Mouse (Mus musculus): Measurements from ENCODE around the gene St6galnac3. TPM values are rescaled to one million over a fixed set of nuclear protein-coding genes. Genes with fewer than 3 reads are reported as not detected.
A peak's percentile ranks its signal among the peaks of the same experiment; 100 is the strongest.

The St6galnac3 gene
- polyA plus RNA-seq, 1 experiment from 2014 or later = 41.4 TPM

DNA sequence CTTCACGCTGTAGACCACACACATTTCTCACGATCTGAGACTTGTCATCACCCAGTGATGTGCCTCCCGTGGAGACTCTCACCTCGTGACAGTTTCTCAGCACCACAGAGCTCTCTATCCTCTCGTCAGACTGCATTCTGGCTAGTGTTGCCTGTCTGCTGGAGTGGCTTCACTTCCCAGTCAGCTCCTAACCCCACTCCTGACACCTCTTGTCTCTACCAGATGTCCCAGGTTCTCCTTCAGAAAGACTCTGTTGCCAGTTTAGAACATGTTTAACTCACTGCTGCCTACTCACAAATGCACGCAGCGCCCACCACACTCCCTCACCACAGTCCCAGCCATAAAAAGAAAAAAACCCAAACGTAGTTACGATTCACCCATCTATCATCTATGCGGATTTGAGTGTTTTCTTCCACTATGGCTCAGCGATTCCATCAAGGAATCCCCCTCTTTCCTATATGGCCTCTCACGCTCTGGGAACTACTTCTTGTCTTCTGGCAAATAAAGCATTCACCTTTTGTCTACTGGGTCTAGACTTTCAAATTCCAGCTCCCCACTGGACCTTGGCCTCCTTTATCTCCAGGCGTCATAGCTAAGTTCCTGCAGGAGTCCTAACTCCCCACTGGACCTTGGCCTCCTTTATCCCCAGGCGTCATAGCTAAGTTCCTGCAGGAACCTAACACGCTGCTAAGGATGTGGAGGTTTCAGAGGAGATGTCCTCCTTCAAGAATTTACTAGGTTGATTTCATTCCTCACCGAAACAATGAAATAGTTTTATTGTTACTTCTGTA lies 371.5 kb downstream of the St6galnac3 start:
- Histone ChIP-seq H3K27ac (ENCODE audit: low read depth, low read length) (no peak overlapping the region), H3K36me3 (ENCODE audit: control insufficient read depth, insufficient read depth, low read length) (no peaks in the 10 kb centered on the region), H3K4me3 (ENCODE audit: low read depth, low read length) (no peak overlapping the region), H3K4me1 (ENCODE audit: control insufficient read depth, insufficient read depth, low read length) (no peaks in the 10 kb centered on the region; the same call in 1 of the 2 replicates), H3K9ac (ENCODE audit: low read length) (no peak overlapping the region), H3K4me2 (ENCODE audit: low read depth) (no peak overlapping the region), H3K9me3 (ENCODE audit: control insufficient read depth, low read length) (no peaks in the 10 kb centered on the region), H3K27me3 (ENCODE audit: control insufficient read depth, insufficient read depth, low read length) (no peaks in the 10 kb centered on the region)
- DNase-seq (ENCODE audit: low spot score) = no peak
- WGBS = 89% methylated on average over 16 of the region's 16 CpGs
- ATAC-seq (ENCODE audit: insufficient read depth, low FRiP score, low TSS enrichment) = no peak

DNA sequence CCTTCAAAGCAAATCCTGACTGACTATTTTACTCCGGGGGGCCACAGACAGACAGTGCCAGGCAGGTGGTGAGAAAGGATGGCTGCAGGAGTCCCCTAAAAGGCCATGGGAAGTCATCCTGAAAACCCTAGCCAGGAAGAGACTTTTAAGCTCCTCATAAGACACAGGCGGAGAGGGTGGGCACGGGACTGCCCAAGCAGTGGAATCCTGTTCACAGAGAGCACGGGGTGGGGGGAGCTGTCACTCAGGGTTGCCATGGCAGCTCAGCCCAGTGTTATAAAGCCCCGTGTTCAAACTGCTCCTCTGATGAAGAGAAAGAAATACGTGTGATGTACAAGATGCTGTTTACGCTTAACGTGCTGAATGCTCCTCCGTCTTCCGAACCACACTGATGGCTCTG lies 375.0 kb downstream of the St6galnac3 start:
- H3K27ac ChIP-seq (ENCODE audit: low read depth, low read length) = no peak overlapping the region
- no peak overlapping the region for H3K4me3 ChIP-seq (ENCODE audit: low read depth, low read length)
- no peak overlapping the region for H3K9ac ChIP-seq (ENCODE audit: low read length)
- H3K4me2 ChIP-seq (ENCODE audit: low read depth) = no peak overlapping the region
- no peaks in the 10 kb centered on the region for H3K27me3 ChIP-seq (ENCODE audit: control insufficient read depth, insufficient read depth, low read length)
- peak; percentile 34 for DNase-seq (ENCODE audit: low spot score)
- no peaks in the 10 kb centered on the region; the same call in 1 of the 2 replicates for H3K4me1 ChIP-seq (ENCODE audit: control insufficient read depth, insufficient read depth, low read length)
- 61% methylated on average over 10 of the region's 10 CpGs for WGBS
- ATAC-seq (ENCODE audit: insufficient read depth, low FRiP score, low TSS enrichment) = 0 out of 2 replicates have a peak, but pooled peaks have one; percentile 60
- H3K36me3 ChIP-seq (ENCODE audit: control insufficient read depth, insufficient read depth, low read length) = no peaks in the 10 kb centered on the region
- H3K9me3 ChIP-seq (ENCODE audit: control insufficient read depth, low read length) = no peaks in the 10 kb centered on the region

DNA sequence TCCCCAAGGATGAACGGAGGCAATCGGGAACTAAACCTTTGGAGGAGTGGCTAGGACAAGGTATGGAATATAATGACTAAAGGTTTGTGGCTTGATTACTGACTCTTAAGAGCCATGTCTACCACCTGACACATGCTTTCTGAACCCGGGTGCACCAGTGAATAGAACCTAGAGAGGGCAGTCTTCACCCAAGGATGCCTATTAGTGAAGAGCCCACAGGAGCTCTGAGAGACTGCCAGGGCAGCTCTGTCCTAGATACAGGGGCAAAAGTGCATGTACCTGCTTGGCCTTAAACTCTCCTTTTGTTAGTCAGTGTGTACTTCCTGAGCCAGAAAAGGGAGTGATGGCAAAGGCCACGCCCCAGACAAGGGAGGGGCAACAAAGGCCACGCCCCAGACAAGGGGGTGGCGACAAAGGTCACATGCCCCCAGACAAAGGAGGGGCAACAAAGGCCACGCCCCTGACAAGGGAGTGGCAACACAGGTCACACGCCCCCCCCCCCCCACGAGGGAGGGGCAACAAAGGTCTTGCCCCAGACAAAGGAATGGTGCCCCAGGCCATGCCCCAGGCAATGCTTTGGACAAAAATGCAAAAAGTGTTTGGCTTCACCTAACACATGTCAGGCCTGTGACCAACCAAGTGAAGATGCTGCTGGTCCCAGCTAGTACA lies 376.0 kb downstream of the St6galnac3 start:
- Histone ChIP-seq H3K36me3 (ENCODE audit: control insufficient read depth, insufficient read depth, low read length) (no peaks in the 10 kb centered on the region), H3K27me3 (ENCODE audit: control insufficient read depth, insufficient read depth, low read length) (no peaks in the 10 kb centered on the region), H3K9me3 (ENCODE audit: control insufficient read depth, low read length) (no peaks in the 10 kb centered on the region), H3K9ac (ENCODE audit: low read length) (no peak overlapping the region), H3K27ac (ENCODE audit: low read depth, low read length) (no peak overlapping the region), H3K4me3 (ENCODE audit: low read depth, low read length) (no peak overlapping the region), H3K4me1 (ENCODE audit: control insufficient read depth, insufficient read depth, low read length) (no peaks in the 10 kb centered on the region; the same call in 1 of the 2 replicates), H3K4me2 (ENCODE audit: low read depth) (no peak overlapping the region)
- ATAC-seq (ENCODE audit: insufficient read depth, low FRiP score, low TSS enrichment) (no peak), DNase-seq (ENCODE audit: low spot score) (no peak)
- WGBS = 92% methylated on average over 9 of the region's 9 CpGs

DNA sequence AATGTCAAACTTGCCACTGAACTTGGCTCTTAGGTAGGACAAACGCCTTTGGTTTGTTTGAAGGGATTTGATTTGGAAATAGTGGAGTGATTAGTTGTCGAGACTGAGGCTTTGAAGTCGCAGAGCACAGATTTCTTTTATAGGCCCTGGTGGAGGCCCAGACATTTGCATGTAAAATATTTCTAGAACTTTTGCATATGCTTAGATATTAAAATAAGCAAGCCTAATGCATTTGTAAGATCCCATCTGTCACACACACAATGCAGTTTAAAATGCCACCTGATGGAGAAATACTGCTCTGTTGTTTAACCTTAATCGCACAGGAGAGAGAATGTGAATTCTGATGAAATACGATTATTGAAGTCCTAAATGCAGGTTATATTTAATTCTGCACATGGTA lies 380.0 kb downstream of the St6galnac3 start:
- H3K9me3 ChIP-seq (ENCODE audit: control insufficient read depth, low read length) = no peaks in the 10 kb centered on the region
- WGBS = 83% methylated on average over 5 of the region's 5 CpGs
- no peak for DNase-seq (ENCODE audit: low spot score)
- no peaks in the 10 kb centered on the region for H3K27me3 ChIP-seq (ENCODE audit: control insufficient read depth, insufficient read depth, low read length)
- H3K36me3 ChIP-seq (ENCODE audit: control insufficient read depth, insufficient read depth, low read length) = no peaks in the 10 kb centered on the region
- H3K9ac ChIP-seq (ENCODE audit: low read length) = no peak overlapping the region
- H3K4me2 ChIP-seq (ENCODE audit: low read depth) = no peak overlapping the region
- no peak overlapping the region for H3K4me3 ChIP-seq (ENCODE audit: low read depth, low read length)
- no peak for ATAC-seq (ENCODE audit: insufficient read depth, low FRiP score, low TSS enrichment)
- no peak overlapping the region for H3K27ac ChIP-seq (ENCODE audit: low read depth, low read length)
- no peaks in the 10 kb centered on the region for H3K4me1 ChIP-seq (ENCODE audit: control insufficient read depth, insufficient read depth, low read length)

DNA sequence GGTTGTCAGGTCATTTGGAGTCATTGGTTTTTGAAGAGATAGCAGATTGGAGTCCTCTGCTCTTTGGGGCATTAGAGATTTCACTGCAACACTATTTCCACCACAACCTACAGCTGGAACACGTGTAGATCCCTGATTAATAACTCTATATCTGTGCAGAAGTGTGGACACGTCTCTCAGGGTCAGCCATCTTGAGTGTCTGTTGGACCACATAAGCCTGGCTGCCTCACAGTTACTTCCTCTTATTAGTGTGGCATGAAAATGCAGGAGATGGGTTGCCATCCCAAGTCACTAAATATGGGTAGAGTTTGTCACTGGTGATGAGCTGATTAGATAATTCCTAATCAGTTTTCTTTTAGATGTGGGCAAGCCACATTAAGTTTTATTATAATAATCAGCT lies 385.0 kb downstream of the St6galnac3 start:
- Histone ChIP-seq H3K4me2 (ENCODE audit: low read depth) (no peak overlapping the region), H3K4me1 (ENCODE audit: control insufficient read depth, insufficient read depth, low read length) (no peaks in the 10 kb centered on the region), H3K27me3 (ENCODE audit: control insufficient read depth, insufficient read depth, low read length) (no peaks in the 10 kb centered on the region), H3K9me3 (ENCODE audit: control insufficient read depth, low read length) (no peaks in the 10 kb centered on the region), H3K9ac (ENCODE audit: low read length) (no peak overlapping the region), H3K4me3 (ENCODE audit: low read depth, low read length) (no peak overlapping the region), H3K36me3 (ENCODE audit: control insufficient read depth, insufficient read depth, low read length) (no peaks in the 10 kb centered on the region), H3K27ac (ENCODE audit: low read depth, low read length) (no peak overlapping the region)
- ATAC-seq (ENCODE audit: insufficient read depth, low FRiP score, low TSS enrichment) = no peak
- 82% methylated on average over 2 of the region's 2 CpGs for WGBS
- no peak for DNase-seq (ENCODE audit: low spot score)

DNA sequence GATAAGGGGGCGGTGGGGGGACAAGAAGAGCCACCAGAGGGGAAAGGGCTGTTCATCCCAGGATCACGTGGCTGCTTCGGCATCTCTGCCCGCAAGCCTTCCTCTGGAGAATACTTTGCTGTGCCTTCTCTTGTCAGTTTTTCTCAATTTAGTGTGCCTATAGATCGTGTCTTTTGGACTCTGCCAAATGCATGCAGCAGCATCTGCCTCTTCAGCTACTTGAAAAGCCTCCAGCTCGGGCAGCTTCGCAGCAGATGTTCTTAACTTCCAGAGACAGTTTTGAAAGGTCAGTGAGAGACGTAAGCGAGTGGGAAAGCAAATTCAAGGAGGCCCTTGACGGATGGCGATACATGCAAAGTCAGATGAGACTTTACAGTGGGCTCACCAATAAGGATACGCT lies 385.9 kb downstream of the St6galnac3 start:
- H3K27me3 ChIP-seq (ENCODE audit: control insufficient read depth, insufficient read depth, low read length) = no peaks in the 10 kb centered on the region
- H3K4me3 ChIP-seq (ENCODE audit: low read depth, low read length) = no peak overlapping the region
- H3K4me1 ChIP-seq (ENCODE audit: control insufficient read depth, insufficient read depth, low read length) = no peaks in the 10 kb centered on the region
- ATAC-seq (ENCODE audit: insufficient read depth, low FRiP score, low TSS enrichment) = no peak
- no peak overlapping the region for H3K27ac ChIP-seq (ENCODE audit: low read depth, low read length)
- no peak for DNase-seq (ENCODE audit: low spot score)
- H3K9me3 ChIP-seq (ENCODE audit: control insufficient read depth, low read length) = no peaks in the 10 kb centered on the region
- H3K9ac ChIP-seq (ENCODE audit: low read length) = no peak overlapping the region
- H3K36me3 ChIP-seq (ENCODE audit: control insufficient read depth, insufficient read depth, low read length) = no peaks in the 10 kb centered on the region
- 83% methylated on average over 12 of the region's 12 CpGs for WGBS
- H3K4me2 ChIP-seq (ENCODE audit: low read depth) = no peak overlapping the region

DNA sequence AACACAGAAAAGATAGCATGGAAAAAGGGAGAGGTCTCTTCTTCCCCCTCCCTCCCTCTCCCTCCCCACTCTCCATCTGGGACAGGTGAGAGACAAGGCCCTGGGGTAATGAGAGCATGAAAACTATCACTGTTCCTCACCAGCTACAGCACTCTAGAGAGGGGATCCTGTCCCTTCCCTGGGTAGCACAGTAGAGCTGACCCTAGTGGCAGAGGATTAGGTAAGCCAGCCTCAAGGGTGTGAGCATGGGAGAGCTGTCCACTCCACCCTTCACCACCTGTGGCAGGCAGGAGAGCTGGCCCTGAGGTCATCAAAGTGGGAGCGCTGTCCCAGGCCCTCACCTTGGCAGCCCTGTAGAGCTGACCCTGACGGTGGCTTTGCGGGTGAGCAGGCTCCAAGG lies 387.2 kb downstream of the St6galnac3 start:
- H3K4me1 ChIP-seq (ENCODE audit: control insufficient read depth, insufficient read depth, low read length) = no peaks in the 10 kb centered on the region
- H3K9ac ChIP-seq (ENCODE audit: low read length) = no peak overlapping the region
- no peaks in the 10 kb centered on the region for H3K27me3 ChIP-seq (ENCODE audit: control insufficient read depth, insufficient read depth, low read length)
- no peaks in the 10 kb centered on the region for H3K36me3 ChIP-seq (ENCODE audit: control insufficient read depth, insufficient read depth, low read length)
- DNase-seq (ENCODE audit: low spot score) (no peak), ATAC-seq (ENCODE audit: insufficient read depth, low FRiP score, low TSS enrichment) (no peak)
- H3K4me3 ChIP-seq (ENCODE audit: low read depth, low read length) = no peak overlapping the region
- no peak overlapping the region for H3K27ac ChIP-seq (ENCODE audit: low read depth, low read length)
- no peak overlapping the region for H3K4me2 ChIP-seq (ENCODE audit: low read depth)
- no peaks in the 10 kb centered on the region for H3K9me3 ChIP-seq (ENCODE audit: control insufficient read depth, low read length)
- 84% methylated on average over 3 of the region's 3 CpGs for WGBS

DNA sequence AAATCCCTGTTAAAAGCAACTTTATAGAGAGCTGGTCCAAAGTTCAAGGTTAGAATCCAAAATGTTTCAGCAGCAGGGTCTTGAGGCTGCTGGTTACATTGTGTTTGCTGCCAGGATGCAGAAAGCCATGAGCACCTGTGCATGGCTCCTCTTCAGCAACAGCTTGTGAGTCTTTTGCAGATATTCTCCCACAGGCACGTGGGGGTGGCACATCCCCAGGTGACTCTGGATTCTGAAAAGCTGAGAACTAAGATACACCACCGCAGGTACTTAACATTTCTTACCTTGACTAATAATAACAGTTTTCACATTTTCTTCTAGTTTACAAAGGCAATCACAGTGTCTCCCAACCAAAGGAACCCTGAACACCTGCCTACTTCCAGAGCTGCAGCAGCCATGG lies 387.8 kb downstream of the St6galnac3 start:
- H3K4me1 ChIP-seq (ENCODE audit: control insufficient read depth, insufficient read depth, low read length) = no peaks in the 10 kb centered on the region
- no peaks in the 10 kb centered on the region for H3K36me3 ChIP-seq (ENCODE audit: control insufficient read depth, insufficient read depth, low read length)
- no peaks in the 10 kb centered on the region for H3K27me3 ChIP-seq (ENCODE audit: control insufficient read depth, insufficient read depth, low read length)
- WGBS = 90% methylated on average over 2 of the region's 2 CpGs
- no peak overlapping the region for H3K27ac ChIP-seq (ENCODE audit: low read depth, low read length)
- DNase-seq (ENCODE audit: low spot score) (no peak), ATAC-seq (ENCODE audit: insufficient read depth, low FRiP score, low TSS enrichment) (no peak)
- H3K9me3 ChIP-seq (ENCODE audit: control insufficient read depth, low read length) = no peaks in the 10 kb centered on the region
- H3K4me3 ChIP-seq (ENCODE audit: low read depth, low read length) = no peak overlapping the region
- no peak overlapping the region for H3K4me2 ChIP-seq (ENCODE audit: low read depth)
- no peak overlapping the region for H3K9ac ChIP-seq (ENCODE audit: low read length)
